Mouse (Mus musculus) stomach, embryonic 15.5 days (tissue): ENCODE results near the gene Ipo11. TPM values are rescaled to one million over a fixed set of nuclear protein-coding genes. Genes with fewer than 3 reads are reported as not detected.

Source experiments
- ATAC-seq: fragments of 200-750 bp; cut with Nextera tagmentation; 2 replicates; pipeline ENCODE4 v1.8.0; 2017; ENCODE audit warnings: low read depth, moderate number of reproducible peaks, moderate TSS enrichment; ENCODE audit not compliant: insufficient read depth, low FRiP score
- H3K27ac ChIP-seq: fragments of 300-500 bp; sonication (generic); 2 replicates; pipeline ENCODE4 v1.5.1; 2015; ENCODE audit warnings: mild to moderate bottlenecking, inconsistent platforms
- H3K27me3 ChIP-seq: fragments of 300-500 bp; sonication (generic); replicated peaks from 2 replicates; pipeline ENCODE4 v1.6.1; 2015; ENCODE audit warnings: inconsistent platforms
- H3K36me3 ChIP-seq: fragments of 300-500 bp; sonication (generic); 2 replicates; pipeline ENCODE4 v1.6.1; 2015; ENCODE audit warnings: inconsistent platforms
- H3K4me1 ChIP-seq: fragments of 300-500 bp; sonication (generic); 2 replicates; pipeline ENCODE4 v1.6.1; 2015; ENCODE audit warnings: inconsistent platforms
- H3K4me2 ChIP-seq: fragments of 300-500 bp; sonication (generic); 2 replicates; pipeline ENCODE4 v1.6.1; 2015; ENCODE audit warnings: mild to moderate bottlenecking, inconsistent platforms
- H3K4me3 ChIP-seq: fragments of 300-500 bp; sonication (generic); replicated peaks from 2 replicates; pipeline ENCODE4 v1.5.1; 2015; ENCODE audit warnings: inconsistent platforms
- H3K9ac ChIP-seq: fragments of 300-500 bp; sonication (generic); 2 replicates; pipeline ENCODE4 v1.6.1; 2015; ENCODE audit warnings: inconsistent platforms
- H3K9me3 ChIP-seq: fragments of 300-500 bp; sonication (generic); 2 replicates; pipeline ENCODE4 v1.6.1; 2016; ENCODE audit warnings: inconsistent platforms
- WGBS: fragments of 180-500 bp; shearing (Covaris S2); methylation state at CpG from one replicate; pipeline ENCODE4 v1.1.7; 2015; 5-methylcytosine and 5-hydroxymethylcytosine counted together
- polyA plus RNA-seq: library from polyadenylated mRNA; unstranded; fragments of >200 nt; fragmentation: Nextera tagmentation; extraction: Ambion mirVana; gene quantifications from 2 replicates; pipeline ENCODE4 v1.2.1, GENCODE M21; 2015

The Ipo11 gene
- polyA plus RNA-seq, 1 experiment from 2014 or later: 43.2 TPM

DNA sequence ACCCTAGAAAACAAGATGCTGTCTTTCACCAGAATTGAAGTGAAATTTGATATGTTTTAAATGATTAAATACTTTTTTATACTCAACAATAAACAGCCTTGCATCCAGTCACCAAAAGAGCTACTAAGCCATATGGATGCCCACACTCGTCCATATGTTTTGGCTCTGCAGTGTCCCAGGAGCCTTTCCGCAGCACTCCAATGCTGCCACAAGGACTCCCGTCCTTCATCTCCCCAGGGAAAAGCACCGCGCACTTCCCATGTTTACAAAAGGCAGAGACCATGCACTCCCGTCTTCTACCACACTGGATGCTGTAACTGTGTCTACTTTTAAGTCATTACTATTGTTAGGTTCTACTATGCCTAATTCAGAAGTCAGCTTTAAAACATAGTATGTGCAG is 127.9 kb downstream of the Ipo11 start:
- H3K27ac ChIP-seq: no peak overlapping the region
- no peaks in the 10 kb centered on the region for H3K9me3 ChIP-seq
- ATAC-seq: no peak
- no peak overlapping the region for H3K9ac ChIP-seq
- no peaks in the 10 kb centered on the region for H3K4me1 ChIP-seq
- H3K36me3 ChIP-seq: no peaks in the 10 kb centered on the region
- 83% methylated on average over 6 of the region's 6 CpGs for WGBS
- no peak overlapping the region for H3K4me2 ChIP-seq
- H3K27me3 ChIP-seq: no peaks in the 10 kb centered on the region
- H3K4me3 ChIP-seq: no peak overlapping the region

GRCm38 (mm10) chr13:106808315-106808714 is 128.4 kb downstream of the Ipo11 start:
- H3K4me1 ChIP-seq: no peaks in the 10 kb centered on the region
- H3K36me3 ChIP-seq: no peaks in the 10 kb centered on the region
- no peaks in the 10 kb centered on the region for H3K9me3 ChIP-seq
- no peak overlapping the region for H3K4me3 ChIP-seq
- no peak for ATAC-seq
- H3K27me3 ChIP-seq: no peaks in the 10 kb centered on the region
- no peak overlapping the region for H3K9ac ChIP-seq
- no peak overlapping the region for H3K4me2 ChIP-seq
- WGBS: 95% methylated on average over 2 of the region's 2 CpGs
- no peak overlapping the region for H3K27ac ChIP-seq

GRCm38 (mm10) chr13:106807303-106807702 is 129.5 kb downstream of the Ipo11 start:
- no peak overlapping the region for H3K4me3 ChIP-seq
- no peaks in the 10 kb centered on the region for H3K4me1 ChIP-seq
- H3K9me3 ChIP-seq: no peaks in the 10 kb centered on the region
- no peak overlapping the region for H3K27ac ChIP-seq
- ATAC-seq: no peak
- H3K4me2 ChIP-seq: no peak overlapping the region
- no peaks in the 10 kb centered on the region for H3K36me3 ChIP-seq
- WGBS: 78% methylated on average over 5 of the region's 5 CpGs
- no peak overlapping the region for H3K9ac ChIP-seq
- H3K27me3 ChIP-seq: no peaks in the 10 kb centered on the region

- Histone ChIP-seq H3K4me2 (no peak overlapping the region), H3K9me3 (no peaks in the 10 kb centered on the region), H3K27me3 (no peaks in the 10 kb centered on the region), H3K9ac (no peak overlapping the region), H3K27ac (no peak overlapping the region), H3K4me1 (no peaks in the 10 kb centered on the region), H3K36me3 (no peaks in the 10 kb centered on the region), H3K4me3 (no peak overlapping the region)
- 91% methylated on average over 5 of the region's 5 CpGs for WGBS
- no peak for ATAC-seq
These were observed 131.6 kb downstream of the Ipo11 start for GRCm38 (mm10) chr13:106805146-106805545.

DNA sequence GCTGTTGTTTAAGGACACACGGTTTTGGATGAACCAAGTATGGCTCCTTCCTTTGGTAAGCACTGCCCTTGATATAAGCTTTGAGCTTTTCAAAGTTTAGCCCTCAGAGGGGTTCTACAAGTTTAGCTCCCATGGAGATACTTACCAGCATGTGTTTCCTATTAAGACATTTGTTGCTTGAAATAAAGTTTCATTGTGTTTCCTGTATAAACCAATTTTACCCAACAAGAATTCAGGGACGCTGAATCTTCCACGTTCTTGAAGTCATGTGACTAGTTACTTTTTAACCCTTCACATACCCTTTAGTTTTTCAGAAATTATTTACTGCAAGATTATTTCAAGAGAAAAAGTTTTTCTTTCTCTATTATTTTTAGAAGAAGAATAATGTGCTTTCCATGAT is 138.7 kb downstream of the Ipo11 start:
- Histone ChIP-seq H3K36me3 (0 out of 2 replicates have a peak, but pooled peaks cover 7% of the 10 kb centered on the region), H3K4me3 (no peak overlapping the region), H3K27me3 (no peaks in the 10 kb centered on the region), H3K4me1 (no peaks in the 10 kb centered on the region), H3K4me2 (no peak overlapping the region), H3K27ac (no peak overlapping the region), H3K9me3 (no peaks in the 10 kb centered on the region), H3K9ac (no peak overlapping the region)
- 61% methylated on average over 3 of the region's 3 CpGs for WGBS
- no peak for ATAC-seq

- no peaks in the 10 kb centered on the region for H3K4me1 ChIP-seq
- H3K27me3 ChIP-seq: no peaks in the 10 kb centered on the region
- no peaks in the 10 kb centered on the region for H3K9me3 ChIP-seq
- 89% methylated on average over 7 of the region's 7 CpGs for whole genome bisulfite sequencing
- H3K27ac ChIP-seq: no peak overlapping the region
- no peaks in the 10 kb centered on the region for H3K36me3 ChIP-seq
- H3K4me2 ChIP-seq: no peak overlapping the region
- no peak for ATAC-seq
- no peak overlapping the region for H3K4me3 ChIP-seq
- no peak overlapping the region for H3K9ac ChIP-seq
These were observed 147.9 kb downstream of the Ipo11 start for GRCm38 (mm10) chr13:106788817-106789216.

- H3K27ac ChIP-seq: no peak overlapping the region
- no peaks in the 10 kb centered on the region for H3K9me3 ChIP-seq
- ATAC-seq: no peak
- H3K4me1 ChIP-seq: no peaks in the 10 kb centered on the region
- 86% methylated on average over 10 of the region's 10 CpGs for WGBS
- no peak overlapping the region for H3K4me3 ChIP-seq
- H3K36me3 ChIP-seq: no peaks in the 10 kb centered on the region
- no peak overlapping the region for H3K9ac ChIP-seq
- no peaks in the 10 kb centered on the region for H3K27me3 ChIP-seq
- H3K4me2 ChIP-seq: no peak overlapping the region
These were observed 168.0 kb downstream of the Ipo11 start for GRCm38 (mm10) chr13:106768807-106769206.

- Histone ChIP-seq H3K36me3 (no peaks in the 10 kb centered on the region), H3K4me3 (no peak overlapping the region), H3K4me1 (no peaks in the 10 kb centered on the region), H3K9me3 (no peaks in the 10 kb centered on the region), H3K4me2 (no peak overlapping the region), H3K27me3 (no peaks in the 10 kb centered on the region), H3K9ac (no peak overlapping the region), H3K27ac (no peak overlapping the region)
- WGBS: 63% methylated on average over 1 of the region's 1 CpGs
- no peak for ATAC-seq
These were observed 174.1 kb downstream of the Ipo11 start for GRCm38 (mm10) chr13:106762611-106763010.

DNA sequence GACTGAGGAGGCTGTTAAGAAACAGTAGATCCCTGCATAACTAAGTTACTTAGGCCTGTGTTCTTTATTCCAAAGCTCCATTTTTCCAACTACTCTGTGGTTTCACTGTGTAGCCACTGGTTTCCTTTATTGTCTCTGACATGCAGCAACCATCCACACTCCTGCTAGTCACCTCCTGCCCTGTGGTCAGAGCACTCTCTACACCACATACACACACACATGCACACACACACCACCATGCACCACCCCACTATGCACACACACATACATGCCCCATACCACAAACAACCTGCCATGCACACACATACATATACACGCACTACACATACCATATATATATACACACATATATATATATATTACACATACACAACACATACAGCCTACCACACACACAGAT is 175.1 kb downstream of the Ipo11 start:
- Histone ChIP-seq H3K4me1 (no peaks in the 10 kb centered on the region), H3K27ac (no peak overlapping the region), H3K4me3 (no peak overlapping the region), H3K9me3 (no peaks in the 10 kb centered on the region), H3K27me3 (no peaks in the 10 kb centered on the region), H3K9ac (no peak overlapping the region), H3K36me3 (no peaks in the 10 kb centered on the region), H3K4me2 (no peak overlapping the region)
- WGBS: 96% methylated on average over 1 of the region's 1 CpGs
- no peak for ATAC-seq

GRCm38 (mm10) chr13:106760232-106760875 is 176.4 kb downstream of the Ipo11 start:
- peak; percentile 47; the same call in 1 of the 2 replicates for ATAC-seq
- Histone ChIP-seq H3K4me3 (no peak overlapping the region), H3K4me2 (no peak overlapping the region), H3K36me3 (no peaks in the 10 kb centered on the region), H3K27me3 (no peaks in the 10 kb centered on the region), H3K9me3 (no peaks in the 10 kb centered on the region), H3K9ac (no peak overlapping the region), H3K27ac (no peak overlapping the region), H3K4me1 (no peaks in the 10 kb centered on the region)
- WGBS: 58% methylated on average over 14 of the region's 14 CpGs

DNA sequence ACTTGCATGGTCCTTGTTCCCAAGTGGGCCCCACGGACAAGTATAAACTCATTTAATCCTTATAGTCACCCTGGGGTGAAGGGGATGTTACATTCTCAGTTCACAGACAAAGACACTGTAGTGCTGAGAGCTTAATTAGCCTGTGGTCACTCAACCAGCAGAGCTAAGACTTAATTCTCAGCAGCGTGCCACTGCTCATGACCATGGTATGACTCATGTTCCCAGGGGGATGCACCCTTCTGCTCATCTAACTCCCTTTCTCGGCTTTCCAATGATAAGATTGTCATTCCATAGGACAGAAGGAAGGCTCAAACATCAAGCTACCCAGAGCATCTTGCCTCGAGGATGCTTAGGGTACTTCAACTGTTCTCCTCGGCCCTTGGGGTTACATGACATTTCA is 180.9 kb downstream of the Ipo11 start:
- Histone ChIP-seq H3K4me2 (no peak overlapping the region), H3K9me3 (no peaks in the 10 kb centered on the region), H3K27me3 (no peaks in the 10 kb centered on the region), H3K36me3 (no peaks in the 10 kb centered on the region), H3K4me3 (no peak overlapping the region), H3K27ac (no peak overlapping the region), H3K9ac (no peak overlapping the region), H3K4me1 (no peaks in the 10 kb centered on the region)
- 74% methylated on average over 5 of the region's 5 CpGs for WGBS
- ATAC-seq: no peak

DNA sequence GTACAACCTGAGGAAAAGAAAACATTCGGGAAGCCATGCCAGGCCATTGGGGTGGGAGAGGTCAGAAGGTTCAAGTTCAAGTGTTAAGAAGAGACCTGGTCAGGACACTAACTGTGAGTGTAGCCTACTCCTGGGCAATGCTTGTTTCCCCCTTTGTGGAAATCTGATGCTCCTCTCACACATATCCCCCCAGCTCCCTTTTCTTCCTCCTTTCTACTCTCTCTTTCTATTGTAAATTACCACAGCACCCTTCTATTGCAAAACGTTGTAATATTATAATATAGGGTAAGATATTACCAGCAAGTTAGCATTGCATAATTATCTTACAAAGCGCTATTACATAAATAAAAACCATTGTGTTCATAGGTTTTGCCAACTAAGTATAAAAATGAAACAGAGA is 182.5 kb downstream of the Ipo11 start:
- H3K4me3 ChIP-seq: no peak overlapping the region
- no peak overlapping the region for H3K9ac ChIP-seq
- H3K27ac ChIP-seq: no peak overlapping the region
- no peaks in the 10 kb centered on the region for H3K27me3 ChIP-seq
- no peak for ATAC-seq
- no peak overlapping the region for H3K4me2 ChIP-seq
- H3K9me3 ChIP-seq: no peaks in the 10 kb centered on the region
- H3K4me1 ChIP-seq: no peaks in the 10 kb centered on the region
- H3K36me3 ChIP-seq: no peaks in the 10 kb centered on the region
- WGBS: 81% methylated on average over 3 of the region's 3 CpGs

DNA sequence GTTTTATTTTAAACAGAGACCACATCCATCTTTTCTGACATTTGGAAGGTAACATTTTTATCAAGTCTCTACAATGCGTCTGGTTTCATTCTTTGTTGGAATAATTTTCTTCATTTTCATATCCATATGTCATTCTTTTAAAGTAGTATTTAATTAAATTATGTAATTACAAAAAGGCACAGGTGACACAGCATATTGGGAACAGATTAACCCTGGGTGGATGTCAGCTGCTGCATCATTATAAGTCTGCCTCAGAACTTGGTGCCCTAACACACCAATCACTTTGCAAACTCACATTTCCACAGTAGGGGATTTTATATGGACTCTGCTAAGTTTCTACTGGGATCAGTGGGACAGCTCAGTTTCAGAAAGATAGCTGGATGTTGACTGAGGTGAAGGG is 184.8 kb downstream of the Ipo11 start:
- no peaks in the 10 kb centered on the region for H3K9me3 ChIP-seq
- ATAC-seq: no peak
- no peak overlapping the region for H3K27ac ChIP-seq
- no peak overlapping the region for H3K9ac ChIP-seq
- WGBS: 64% methylated on average over 1 of the region's 1 CpGs
- no peak overlapping the region for H3K4me3 ChIP-seq
- no peak overlapping the region for H3K4me2 ChIP-seq
- H3K27me3 ChIP-seq: no peaks in the 10 kb centered on the region
- no peaks in the 10 kb centered on the region for H3K36me3 ChIP-seq
- H3K4me1 ChIP-seq: no peaks in the 10 kb centered on the region
